Mouse (Mus musculus): Measurements from ENCODE around the gene Git2. TPM values are rescaled to one million over a fixed set of nuclear protein-coding genes. Genes with fewer than 3 reads are reported as not detected.

Gene Git2
- 100 to 1,000 TPM; 147 to 207 TPM for polyA plus RNA-seq (2017; shearing (Covaris generic))

- ATAC-seq: no peak
Measured at GRCm38 (mm10) chr5:114775056-114775979, at the start of gene Git2. Gene Git2 (minus strand): TSS chr5:114775517.

DNA sequence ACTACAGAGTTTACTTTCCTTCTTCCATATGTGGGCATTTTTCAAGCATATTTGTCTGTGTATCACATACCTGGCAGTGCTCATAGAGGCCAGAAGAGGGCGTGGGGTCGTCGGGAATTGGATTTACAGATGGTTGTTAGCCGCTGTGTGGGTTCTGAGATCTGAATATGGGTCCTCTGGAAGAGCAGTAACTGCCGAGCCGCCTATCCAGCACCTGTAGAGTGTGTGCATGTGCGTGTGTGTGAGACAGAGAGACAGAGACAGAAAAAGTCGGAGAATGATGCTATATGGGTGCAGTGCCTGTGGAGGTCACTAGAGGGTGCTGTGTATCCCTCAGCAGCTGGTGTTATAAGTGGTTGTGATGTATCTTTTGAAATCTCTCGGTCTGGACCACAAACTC is 48.9 kb upstream of the Git2 start:
- ATAC-seq: peak; percentile 48

DNA sequence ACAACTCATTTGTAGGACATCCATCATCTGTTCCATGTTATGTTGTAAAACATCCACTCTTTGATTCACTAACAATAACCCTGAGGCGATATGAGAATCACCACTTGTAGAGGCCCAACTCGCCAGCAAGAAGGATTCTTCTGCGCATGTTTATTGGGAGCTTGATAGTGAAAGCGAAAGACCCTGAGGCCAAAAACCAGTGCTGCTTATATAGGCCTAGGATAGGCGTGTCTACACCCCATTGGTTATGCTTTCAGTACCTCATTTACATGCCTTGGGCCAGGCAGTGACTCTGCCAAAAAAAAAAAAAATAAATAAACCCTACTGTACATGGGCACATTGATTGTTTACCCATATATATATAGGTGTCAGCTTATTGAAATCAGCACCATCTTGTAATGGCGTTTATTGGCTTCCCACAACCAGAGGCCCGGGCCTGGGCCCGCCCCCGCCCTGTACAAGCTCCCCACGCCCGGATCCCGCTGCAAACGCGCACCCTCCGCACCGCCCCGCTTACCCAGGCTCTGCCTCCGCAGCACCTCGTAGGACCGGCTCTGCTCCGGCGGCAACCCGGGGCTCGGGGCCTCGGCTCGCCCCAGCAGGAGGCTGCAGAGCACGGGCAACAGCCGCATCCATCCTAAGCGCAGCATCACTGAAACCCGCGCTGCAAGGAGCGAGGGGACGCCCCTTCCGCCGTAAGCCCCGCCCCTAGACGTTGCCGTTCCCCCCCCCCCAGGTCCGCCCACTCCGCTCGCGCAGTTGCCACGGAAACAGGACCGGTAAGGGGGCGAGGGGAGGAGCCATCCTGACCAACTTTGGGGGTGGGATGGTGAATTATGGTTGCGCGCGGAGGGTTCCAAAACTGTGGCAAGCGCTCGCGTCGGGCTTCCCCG is 47.7 kb upstream of the Git2 start, which contains the start of gene 1500011B03Rik:
TSS of gene 1500011B03Rik (minus strand) at position 673 of the 893 bp plus-strand sequence.
- ATAC-seq: peak; percentile 59

GRCm38 (mm10) chr5:114818124-114818523 is 42.8 kb upstream of the Git2 start:
- ATAC-seq: no peak

DNA sequence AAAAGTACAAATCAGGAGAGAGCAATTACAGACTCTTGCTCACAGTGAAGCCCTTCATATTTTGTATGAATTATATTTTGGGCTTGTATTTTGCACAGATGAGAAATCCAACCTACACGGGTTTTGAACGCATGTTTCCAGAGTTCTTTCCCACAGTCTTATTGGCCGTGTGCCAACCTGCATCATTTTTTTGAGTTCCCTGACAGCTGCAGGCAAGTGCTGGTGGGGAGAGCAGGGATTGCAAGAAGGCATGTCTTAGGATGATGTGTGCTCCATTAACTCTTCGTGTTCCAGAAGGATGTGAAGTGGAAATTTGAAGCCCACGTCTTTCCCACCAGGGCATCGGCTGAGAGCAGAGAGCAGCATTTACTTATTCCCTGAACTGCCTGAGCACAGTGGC is 41.3 kb upstream of the Git2 start:
- ATAC-seq: no peak

DNA sequence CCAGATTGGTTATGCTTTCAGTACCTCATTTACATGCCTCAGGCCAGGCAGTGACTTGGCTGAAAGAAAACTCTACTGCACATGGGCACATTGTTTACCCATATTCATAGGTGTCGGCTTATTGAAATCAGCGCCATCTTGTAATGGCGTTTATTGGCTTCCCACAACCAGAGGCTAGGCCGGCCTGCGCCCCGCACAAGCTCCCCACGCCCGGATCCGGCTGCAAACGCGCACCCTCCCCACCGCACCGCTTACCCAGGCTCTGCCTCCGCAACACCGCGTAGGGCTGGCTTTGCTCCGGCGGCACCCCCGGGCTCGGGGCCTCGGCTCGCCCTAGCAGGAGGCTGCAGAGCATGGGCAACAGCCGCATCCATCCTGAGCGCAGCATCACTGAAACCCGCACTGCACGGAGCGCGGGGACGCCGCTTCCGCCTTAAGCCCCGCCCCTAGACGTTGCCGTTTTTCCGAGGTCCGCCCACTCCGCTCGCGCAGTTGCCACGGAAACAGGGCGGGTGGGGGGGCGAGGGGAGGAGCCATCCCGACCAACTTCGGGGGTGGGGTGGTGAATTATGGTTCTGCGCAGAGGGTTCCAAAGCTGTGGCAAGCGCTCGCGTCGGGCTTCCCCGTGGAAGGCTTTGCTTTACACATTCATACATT is 38.3 kb upstream of the Git2 start:
- ATAC-seq: peak; percentile 99

- ATAC-seq: no peak
Measured at GRCm38 (mm10) chr5:114809826-114810225, 34.5 kb upstream of the Git2 start.

- ATAC-seq: no peak
Measured at GRCm38 (mm10) chr5:114809181-114809756, 34.0 kb upstream of the Git2 start.

DNA sequence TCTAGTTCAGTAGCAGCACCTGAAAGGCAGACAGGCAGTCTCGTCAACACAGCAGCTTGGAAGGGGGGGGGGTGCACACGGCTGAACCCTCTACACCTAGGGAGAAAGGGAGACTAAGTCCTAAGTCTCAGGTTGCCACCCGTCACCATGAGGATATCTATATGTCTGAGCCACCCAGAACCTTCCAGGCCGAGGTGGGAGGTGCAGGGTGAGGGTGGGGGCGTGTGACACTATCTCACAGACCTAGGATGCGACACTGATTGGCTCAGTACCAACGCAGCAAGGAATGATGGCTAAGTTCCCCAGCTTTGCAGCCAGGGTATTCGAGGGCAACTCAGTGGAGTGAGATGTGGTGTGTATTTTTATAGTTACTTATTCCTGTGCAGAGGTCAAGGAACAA is 33.1 kb upstream of the Git2 start:
- no peak for ATAC-seq

GRCm38 (mm10) chr5:114807893-114808292 is 32.6 kb upstream of the Git2 start:
- no peak for ATAC-seq

- ATAC-seq: no peak
Measured at GRCm38 (mm10) chr5:114807468-114807867, 32.2 kb upstream of the Git2 start.

GRCm38 (mm10) chr5:114807063-114807462 is 31.7 kb upstream of the Git2 start:
- ATAC-seq: no peak

- ATAC-seq: no peak
Measured at GRCm38 (mm10) chr5:114806636-114807035, 31.3 kb upstream of the Git2 start.

- ATAC-seq: peak; percentile 96
Measured at GRCm38 (mm10) chr5:114805436-114806350, 30.4 kb upstream of the Git2 start.

GRCm38 (mm10) chr5:114804958-114805357 is 29.6 kb upstream of the Git2 start:
- no peak for ATAC-seq

- ATAC-seq: no peak
Measured at GRCm38 (mm10) chr5:114804335-114804734, 29.0 kb upstream of the Git2 start.

- ATAC-seq: no peak
Measured at GRCm38 (mm10) chr5:114803231-114803630, 27.9 kb upstream of the Git2 start.

- ATAC-seq: no peak
Measured at GRCm38 (mm10) chr5:114801841-114802240, 26.5 kb upstream of the Git2 start.

GRCm38 (mm10) chr5:114801049-114801448 is 25.7 kb upstream of the Git2 start:
- ATAC-seq: no peak

GRCm38 (mm10) chr5:114799848-114800247 is 24.5 kb upstream of the Git2 start:
- ATAC-seq: no peak

GRCm38 (mm10) chr5:114797253-114797652 is 21.9 kb upstream of the Git2 start:
- no peak for ATAC-seq

Data from CD4-positive, CD25-positive, alpha-beta regulatory T cell, adult 4 months (primary cell).